Mouse (Mus musculus) hindbrain, postnatal 0 days (tissue): ENCODE results near the gene Kdm5c. TPM values are rescaled to one million over a fixed set of nuclear protein-coding genes. Genes with fewer than 3 reads are reported as not detected.

Experiments
- ATAC-seq: fragments of 200-750 bp; cut with Nextera tagmentation; 2 replicates; pipeline ENCODE4 v1.8.0; 2017; ENCODE audit warnings: mild to moderate bottlenecking, moderate TSS enrichment, moderate library complexity
- DNase-seq: peaks from one replicate; pipeline ENCODE4 v3.0.0-alpha.2; 2015; ENCODE audit warnings: low spot score
- H3K27ac ChIP-seq: fragments of 300-500 bp; sonication (generic); 2 replicates; pipeline ENCODE4 v1.5.1; 2014; ENCODE audit warnings: mild to moderate bottlenecking
- H3K27me3 ChIP-seq: fragments of 300-500 bp; sonication (generic); 2 replicates; pipeline ENCODE4 v1.6.1; 2014; ENCODE audit warnings: low read length, mixed read lengths; ENCODE audit not compliant: insufficient read depth
- H3K36me3 ChIP-seq: fragments of 300-500 bp; sonication (generic); 2 replicates; pipeline ENCODE4 v1.6.1; 2014; ENCODE audit warnings: low read length, mixed read lengths; ENCODE audit not compliant: insufficient read depth
- H3K4me1 ChIP-seq: fragments of 300-500 bp; sonication (generic); 2 replicates; pipeline ENCODE4 v1.6.1; 2014; ENCODE audit warnings: antibody characterized with exemption, low read length, mixed read lengths; ENCODE audit not compliant: insufficient read depth
- H3K4me2 ChIP-seq: fragments of 300-500 bp; sonication (generic); 2 replicates; pipeline ENCODE4 v1.6.1; 2014; ENCODE audit warnings: low read depth, mild to moderate bottlenecking, low read length, moderate library complexity, mixed read lengths
- H3K4me3 ChIP-seq: fragments of 300-500 bp; sonication (generic); 2 replicates; pipeline ENCODE4 v1.5.1; 2014; ENCODE audit warnings: low read length
- H3K9ac ChIP-seq: fragments of 300-500 bp; sonication (generic); replicated peaks from 2 replicates; pipeline ENCODE4 v1.6.1; 2014; ENCODE audit warnings: mild to moderate bottlenecking, low read length, moderate library complexity, mixed read lengths
- H3K9me3 ChIP-seq: fragments of 300-500 bp; sonication (generic); 2 replicates; pipeline ENCODE4 v1.6.1; 2016; ENCODE audit warnings: low read length, mixed read lengths
- CTCF ChIP-seq: IDR thresholded peaks from 2 replicates; pipeline ENCODE4 v1.5.1; 2016; ENCODE audit warnings: antibody characterized with exemption, control low read depth, low read depth
- WGBS: fragments of 180-500 bp; shearing (Covaris S2); extraction: QIAGEN DNeasy Blood & Tissue Kit; methylation state at CpG from one replicate; pipeline ENCODE4 v1.1.7; 2014; 5-methylcytosine and 5-hydroxymethylcytosine counted together
- polyA plus RNA-seq: library from polyadenylated mRNA; unstranded; fragments of >200 nt; fragmentation: Nextera tagmentation; extraction: Ambion mirVana; gene quantifications from 2 replicates; pipeline ENCODE4 v1.2.1, GENCODE M21; 2015
- total RNA-seq: library from RNA; depleted of rRNA; stranded (reverse); fragments of >200 nt; gene quantifications from 2 replicates; pipeline ENCODE4 v1.2.3, GENCODE M21; 2014; rRNA removed

Gene Kdm5c
- 54.5 and 55.6 TPM in 2 replicates for total RNA-seq
- polyA plus RNA-seq = 17.4 and 24.5 TPM in 2 replicates

- peak; percentile 98 for ATAC-seq
- peaks cover 4% of the 10 kb centered on the region; the same call in 1 of the 2 replicates for H3K36me3 ChIP-seq
- H3K4me2 ChIP-seq = peak within 1 kb of the TSS; percentile 77
- H3K4me1 ChIP-seq = peaks cover 4% of the 10 kb centered on the region; the same call in 1 of the 2 replicates
- peak within 1 kb of the TSS; percentile 92 for H3K9ac ChIP-seq
- H3K9me3 ChIP-seq = no peaks in the 10 kb centered on the region
- H3K27me3 ChIP-seq = no peaks in the 10 kb centered on the region; the same call in 1 of the 2 replicates
- TF ChIP-seq CTCF = no peak
- under 1% methylated on average over 69 of the region's 69 CpGs for WGBS
- peak within 1 kb of the TSS; percentile 93 for H3K4me3 ChIP-seq
- DNase-seq = peak; percentile 100
- H3K27ac ChIP-seq = peak within 1 kb of the TSS; percentile 80
These were observed at the start of gene Kdm5c for GRCm38 (mm10) chrX:152232781-152233763. Gene Kdm5c, plus strand, starts transcription at chrX:152233020.

GRCm38 (mm10) chrX:152187151-152187550 lies 45.7 kb upstream of the Kdm5c start:
- no peaks in the 10 kb centered on the region for H3K36me3 ChIP-seq
- no peaks in the 10 kb centered on the region for H3K9me3 ChIP-seq
- H3K4me1 ChIP-seq = no peaks in the 10 kb centered on the region
- no peak overlapping the region for H3K4me3 ChIP-seq
- peaks cover 6% of the 10 kb centered on the region; the same call in 1 of the 2 replicates for H3K27me3 ChIP-seq
- DNase-seq = no peak
- H3K4me2 ChIP-seq = no peak overlapping the region
- TF ChIP-seq CTCF = no peak
- H3K9ac ChIP-seq = no peak overlapping the region
- no peak for ATAC-seq
- H3K27ac ChIP-seq = no peak overlapping the region

- no peaks in the 10 kb centered on the region for H3K4me1 ChIP-seq
- DNase-seq (no peak), ATAC-seq (no peak)
- H3K9me3 ChIP-seq = no peaks in the 10 kb centered on the region
- no peak overlapping the region for H3K4me3 ChIP-seq
- WGBS = 76% methylated on average over 1 of the region's 1 CpGs
- TF ChIP-seq CTCF = no peak
- no peak overlapping the region for H3K9ac ChIP-seq
- no peaks in the 10 kb centered on the region for H3K36me3 ChIP-seq
- H3K27ac ChIP-seq = no peak overlapping the region
- peaks cover 9% of the 10 kb centered on the region; the same call in 1 of the 2 replicates for H3K27me3 ChIP-seq
- no peak overlapping the region for H3K4me2 ChIP-seq
These were observed 41.6 kb upstream of the Kdm5c start for GRCm38 (mm10) chrX:152191266-152191665.

GRCm38 (mm10) chrX:152197814-152198648 lies 34.8 kb upstream of the Kdm5c start:
- no peak for TF ChIP-seq CTCF
- H3K4me3 ChIP-seq = no peak overlapping the region
- no peaks in the 10 kb centered on the region for H3K36me3 ChIP-seq
- DNase-seq = peak; percentile 74
- no peak overlapping the region for H3K9ac ChIP-seq
- no peaks in the 10 kb centered on the region for H3K9me3 ChIP-seq
- 0 out of 2 replicates have a peak overlapping the region, but pooled peaks have one; percentile 16 for H3K4me2 ChIP-seq
- H3K4me1 ChIP-seq = 0 out of 2 replicates have a peak, but pooled peaks cover 9% of the 10 kb centered on the region
- H3K27me3 ChIP-seq = no peaks in the 10 kb centered on the region; the same call in 1 of the 2 replicates
- peak; percentile 91 for ATAC-seq
- peak overlapping the region; percentile 76 for H3K27ac ChIP-seq
- 41% methylated on average over 1 of the region's 1 CpGs for WGBS

GRCm38 (mm10) chrX:152201737-152202421 lies 30.9 kb upstream of the Kdm5c start:
- ATAC-seq (no peak), DNase-seq (no peak)
- Histone ChIP-seq H3K27ac (no peak overlapping the region), H3K9me3 (no peaks in the 10 kb centered on the region), H3K4me3 (no peak overlapping the region), H3K36me3 (no peaks in the 10 kb centered on the region), H3K4me1 (0 out of 2 replicates have a peak, but pooled peaks cover 9% of the 10 kb centered on the region), H3K4me2 (no peak overlapping the region), H3K9ac (no peak overlapping the region), H3K27me3 (no peaks in the 10 kb centered on the region; the same call in 1 of the 2 replicates)
- TF ChIP-seq CTCF = no peak
- WGBS = 39% methylated on average over 4 of the region's 4 CpGs
